Mouse (Mus musculus): ENCODE measurements around the gene Narfl. TPM values are rescaled to one million over a fixed set of nuclear protein-coding genes. Genes with fewer than 3 reads are reported as not detected.
"Not testable (repeated sequence)": the region's sequence is repeated elsewhere in the genome, so short reads cannot be mapped to it uniquely, and the experiment has no call there.

The Narfl gene
- 10 to 100 TPM; 28.8 to 32.8 TPM for total RNA-seq (2021)
- long read RNA-seq, experiment 1, transcript Narfl-201 (11 exons, 2,555 nt): major isoform, 38 of 48 reads
- long read RNA-seq, experiment 1, partial matches to known transcripts: 2 of 48 reads
- long read RNA-seq, experiment 1, other reads (novel, unspliced or antisense): 8 of 48 reads
- long read RNA-seq, experiment 2, transcript Narfl-201 (11 exons, 2,555 nt): major isoform, 44 of 50 reads
- long read RNA-seq, experiment 2, partial matches to known transcripts: 0 of 50 reads
- long read RNA-seq, experiment 2, other reads (novel, unspliced or antisense): 5 of 50 reads

DNA sequence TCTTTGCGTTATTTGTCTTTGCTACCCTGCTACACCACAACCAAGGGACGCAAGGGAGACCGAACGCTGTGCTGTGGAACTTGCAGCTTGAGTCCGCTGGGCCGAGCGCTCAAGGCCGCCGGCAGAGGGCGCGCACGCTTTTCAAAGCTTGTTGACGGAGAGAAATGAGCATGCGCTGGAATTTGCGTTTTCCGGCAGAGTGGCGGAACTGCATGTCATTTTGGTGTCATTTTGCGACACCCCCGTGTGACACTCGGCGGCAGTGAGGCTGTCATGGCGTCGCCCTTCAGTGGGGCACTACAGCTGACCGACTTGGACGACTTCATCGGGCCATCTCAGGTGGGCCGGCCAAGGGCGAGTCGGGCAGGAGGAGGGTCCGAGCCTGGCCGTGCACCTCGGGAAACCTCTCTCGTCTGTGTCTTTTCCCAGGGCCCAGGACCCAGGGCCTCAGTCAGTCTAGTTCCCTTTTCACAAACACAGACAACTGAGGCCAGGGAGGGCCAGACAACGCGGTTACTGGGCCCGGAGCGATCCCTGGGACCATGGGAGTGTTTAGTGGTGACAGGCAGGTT lies at the start of gene Narfl:
TSS of gene Narfl (plus strand) at position 228 of the 572 bp plus-strand sequence.
- intact Hi-C loops (cut with DNase I): loop anchor here (2.0 to 5.0 kb wide), 2 partner anchors 27 to 41 kb away; no protein-coding TSS in a partner anchor
- peak; percentile 98 to 99 for DNase-seq (ENCODE audit: low spot score in 2 of 2)

- intact Hi-C loops (cut with DNase I): no loop called here
- DNase-seq (ENCODE audit: low spot score in 2 of 2): no peak
Measured at GRCm38 (mm10) chr17:25723919-25724318, 49.7 kb upstream of the Narfl start.

DNA sequence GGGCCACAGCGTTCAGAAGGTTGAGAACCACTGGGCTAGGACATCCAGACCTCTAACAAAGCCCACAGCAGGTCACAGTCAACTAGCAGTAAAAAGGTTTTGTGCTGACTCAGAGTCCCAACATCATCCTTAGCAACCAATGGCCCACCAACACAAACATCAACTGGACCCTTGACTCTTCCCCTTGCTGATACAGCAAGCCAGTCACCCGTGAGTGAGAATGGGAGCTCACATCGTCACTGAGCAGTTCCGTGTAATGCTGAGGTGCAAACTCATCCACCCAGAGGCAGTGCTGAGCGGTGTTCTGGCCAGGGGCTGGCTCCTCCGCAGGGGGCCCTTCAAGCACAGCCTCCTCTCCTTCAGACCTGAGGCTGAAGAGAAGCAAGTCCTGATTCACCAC lies 48.3 kb upstream of the Narfl start:
- intact Hi-C loops (cut with DNase I): no loop called here
- no peak for DNase-seq (ENCODE audit: low spot score in 2 of 2)

DNA sequence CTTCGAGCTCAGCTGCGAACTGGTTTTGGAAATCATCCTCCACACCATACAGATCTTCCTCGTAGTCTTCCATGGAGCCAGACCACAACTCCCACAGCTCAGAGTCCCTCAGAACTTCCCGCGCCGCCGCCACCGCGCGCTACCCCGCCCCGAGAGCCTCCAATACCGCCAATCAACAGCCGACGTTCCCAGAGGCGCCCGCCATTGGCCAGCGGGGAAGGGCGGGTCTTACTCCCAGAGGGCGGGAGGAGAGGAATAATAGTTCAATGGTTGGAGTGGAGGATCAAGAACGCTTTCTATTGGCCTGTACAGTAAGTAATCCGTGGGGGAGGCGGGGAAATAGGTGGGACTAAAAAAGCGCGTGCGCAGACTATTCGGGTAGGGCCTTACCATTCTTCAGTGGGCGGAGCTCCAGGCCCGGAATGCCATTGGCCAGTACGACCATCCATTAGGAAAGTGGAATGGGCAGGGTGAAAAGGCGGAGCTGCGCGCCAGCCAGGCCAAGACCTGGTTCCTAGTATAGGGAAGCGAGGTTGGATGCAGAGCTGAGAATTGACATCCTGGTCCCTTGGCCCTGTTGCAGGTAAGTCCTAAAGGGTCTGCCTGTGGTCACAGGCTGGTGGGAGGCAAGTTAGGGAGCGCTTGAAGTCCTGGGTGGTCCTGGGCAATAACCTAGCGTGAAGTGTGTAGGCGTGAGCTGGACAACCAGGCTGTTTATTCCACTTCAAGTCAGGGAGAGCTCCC lies 46.1 kb upstream of the Narfl start, which contains the start of the genes Chtf18 and Rpusd1:
TSS of gene Chtf18 (minus strand) at position 155 of the 744 bp plus-strand sequence.
TSS of gene Rpusd1 (plus strand) at position 406 of the 744 bp plus-strand sequence.
- peak; percentile 99 to 100 for DNase-seq (ENCODE audit: low spot score in 2 of 2)
- intact Hi-C loops (cut with DNase I): no loop called here

DNA sequence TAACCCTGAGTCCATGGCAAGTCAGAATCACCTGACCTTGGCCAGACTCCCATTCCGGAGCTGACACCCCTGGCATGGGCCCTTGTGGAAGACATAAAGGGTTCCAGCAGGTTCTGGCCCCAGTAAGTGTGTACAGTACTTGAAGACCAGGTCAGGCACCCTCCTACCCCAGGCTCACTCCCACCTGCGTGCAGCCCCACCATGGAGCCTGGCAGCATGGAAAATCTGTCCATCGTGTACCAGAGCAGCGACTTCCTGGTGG lies 45.6 kb upstream of the Narfl start:
- intact Hi-C loops (cut with DNase I): no loop called here
- no peak for DNase-seq (ENCODE audit: low spot score in 2 of 2)

DNA sequence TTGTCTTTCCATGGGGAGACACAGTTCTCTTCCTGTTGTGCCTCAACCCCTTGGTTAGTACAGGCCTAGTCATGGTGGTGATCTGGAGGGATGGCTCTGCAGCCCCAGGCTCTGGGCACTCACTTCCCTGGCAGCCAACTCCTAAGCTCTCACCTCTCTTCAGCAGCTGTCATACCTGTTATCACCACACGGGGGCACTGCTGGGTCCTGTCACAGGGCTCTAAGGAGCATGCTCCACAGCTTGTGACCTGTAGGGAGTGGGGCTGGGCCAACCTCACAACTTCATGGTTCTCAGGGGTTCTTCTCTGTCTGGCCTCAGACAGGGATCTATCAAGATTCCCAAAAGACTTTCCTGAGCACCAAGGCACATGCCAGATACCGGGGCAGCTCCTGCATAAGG lies 41.5 kb upstream of the Narfl start:
- peak; percentile 88 to 92 for DNase-seq (ENCODE audit: low spot score in 2 of 2)

DNA sequence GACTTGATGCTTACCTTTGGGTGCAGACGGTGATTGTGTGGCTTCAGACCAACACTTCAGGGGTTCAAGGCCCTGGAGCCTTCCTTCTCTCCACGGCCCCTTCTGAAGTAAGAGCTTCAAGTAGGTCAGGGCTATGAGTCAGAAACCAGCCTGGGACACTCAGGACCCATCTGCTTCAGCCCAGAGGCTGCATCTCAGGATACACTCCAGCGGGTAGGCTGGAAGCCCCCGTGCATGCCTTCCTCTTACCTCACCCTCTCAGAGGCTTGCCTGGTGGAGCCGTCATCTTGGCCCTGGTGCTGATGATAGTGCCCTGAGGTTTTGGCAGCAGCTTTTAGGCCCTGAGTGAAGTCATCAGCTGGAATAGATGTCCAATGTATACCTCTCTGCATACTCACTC lies 38.3 kb upstream of the Narfl start:
- no peak for DNase-seq (ENCODE audit: low spot score in 2 of 2)
- intact Hi-C loops (cut with DNase I): no loop called here

More for the DNA sequence above, 41.5 kb upstream of the Narfl start:
- intact Hi-C loops (cut with DNase I): loop anchor here (2.0 to 5.0 kb wide), 2 partner anchors 40 to 69 kb away; partner anchors contain the start of gene Narfl

DNA sequence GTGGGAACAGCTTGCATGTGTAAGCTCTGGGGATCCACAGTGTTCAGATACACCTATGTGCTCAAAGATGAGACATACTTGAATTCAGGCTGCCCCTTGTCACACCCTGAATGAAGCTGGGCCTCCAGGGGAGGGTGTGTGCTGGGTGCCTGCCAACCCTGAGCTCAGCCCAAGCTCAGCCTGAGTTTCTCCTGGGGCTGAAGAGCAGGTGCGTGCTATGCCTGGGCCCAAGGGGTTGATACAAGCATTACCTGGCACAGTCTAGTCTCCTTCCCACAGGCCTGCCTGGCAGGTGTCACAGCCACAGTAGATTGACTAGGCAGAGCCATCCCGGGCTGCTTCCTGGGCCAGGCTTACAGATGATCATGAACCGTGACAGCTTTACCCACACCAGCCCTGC lies 37.8 kb upstream of the Narfl start, which contains the start of gene Mslnl:
TSS of gene Mslnl (plus strand) at position 298 of the 400 bp plus-strand sequence.
- DNase-seq (ENCODE audit: low spot score in 2 of 2): no peak
- intact Hi-C loops (cut with DNase I): no loop called here

DNA sequence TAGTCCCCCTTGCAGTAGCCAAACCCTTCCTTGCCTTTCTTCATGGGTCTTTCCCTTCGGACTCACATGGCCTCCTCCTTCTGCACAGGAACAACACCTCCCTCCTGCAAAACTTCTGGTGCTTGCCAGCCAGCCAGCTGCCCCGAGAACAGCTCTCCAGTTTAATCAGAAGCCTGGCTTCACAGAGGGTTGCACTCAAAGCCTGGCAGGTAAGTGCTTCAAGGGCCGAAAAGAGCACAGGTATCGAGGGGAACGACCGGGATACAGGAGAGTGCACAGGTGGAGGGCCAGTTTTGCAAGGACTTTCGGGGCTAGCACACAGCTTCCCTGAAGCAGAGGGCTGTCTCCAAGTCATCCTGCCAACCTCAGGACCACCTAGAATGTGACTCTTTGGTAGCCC lies 34.7 kb upstream of the Narfl start:
- DNase-seq (ENCODE audit: low spot score in 2 of 2): no peak
- intact Hi-C loops (cut with DNase I): no loop called here

DNA sequence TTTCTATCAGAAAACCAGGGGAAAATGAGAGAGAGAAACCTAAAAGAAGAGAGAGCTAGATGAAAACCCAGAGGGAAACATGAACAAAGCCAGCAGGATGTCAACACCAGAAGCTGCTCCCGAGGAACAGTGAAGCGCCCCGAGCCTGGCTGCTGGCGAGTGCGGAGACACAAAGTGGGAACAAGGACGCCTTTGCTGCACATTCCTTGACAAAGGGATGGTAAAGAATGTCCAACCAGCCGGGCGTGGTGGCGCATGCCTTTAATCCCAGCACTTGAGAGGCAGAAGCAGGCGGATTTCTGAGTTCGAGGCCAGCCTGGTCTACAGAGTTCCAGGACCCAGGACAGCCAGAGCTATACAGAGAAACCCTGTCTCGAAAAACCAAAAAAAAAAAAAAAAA lies 32.1 kb upstream of the Narfl start:
- intact Hi-C loops (cut with DNase I); DNase-seq (ENCODE audit: low spot score in 2 of 2): not testable (repeated sequence)

- DNase-seq (ENCODE audit: low spot score in 2 of 2): no peak
- intact Hi-C loops (cut with DNase I): no loop called here
Measured at GRCm38 (mm10) chr17:25743831-25744230, 29.7 kb upstream of the Narfl start.

GRCm38 (mm10) chr17:25744311-25744710 lies 29.3 kb upstream of the Narfl start:
- DNase-seq (ENCODE audit: low spot score in 2 of 2): no peak
- intact Hi-C loops (cut with DNase I): no loop called here

DNA sequence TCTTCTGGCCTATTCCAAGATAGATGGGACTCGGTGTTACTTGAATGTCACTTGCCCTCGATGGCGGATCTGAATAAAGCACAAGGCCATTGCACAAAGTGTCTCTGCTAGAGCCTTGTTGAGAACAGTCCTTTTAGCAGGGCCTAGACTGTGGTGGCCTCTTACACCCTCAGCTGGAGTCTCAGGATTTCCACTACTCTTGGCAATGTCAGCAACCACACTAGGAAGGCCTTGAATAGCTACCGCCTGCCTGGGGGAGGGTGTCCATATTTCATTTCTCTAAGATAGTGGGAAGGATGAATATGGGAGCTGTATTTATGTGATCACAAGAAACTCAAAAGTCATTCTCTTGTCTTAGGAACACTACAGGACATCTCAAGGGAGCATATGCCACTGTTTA lies 25.3 kb upstream of the Narfl start:
- intact Hi-C loops (cut with DNase I): no loop called here
- DNase-seq (ENCODE audit: low spot score in 2 of 2): no peak

- DNase-seq (ENCODE audit: low spot score in 2 of 2): no peak
- intact Hi-C loops (cut with DNase I): no loop called here
Measured at GRCm38 (mm10) chr17:25749314-25749713, 24.3 kb upstream of the Narfl start.

GRCm38 (mm10) chr17:25751446-25751845 lies 22.1 kb upstream of the Narfl start:
- peak in 1 of 2 experiments; percentile 41 for DNase-seq (ENCODE audit: low spot score in 2 of 2)
- intact Hi-C loops (cut with DNase I): no loop called here

- DNase-seq (ENCODE audit: low spot score in 2 of 2): no peak
- intact Hi-C loops (cut with DNase I): no loop called here
Measured at GRCm38 (mm10) chr17:25754241-25754640, 19.3 kb upstream of the Narfl start, which contains the start of gene Msln. Gene Msln, minus strand, starts transcription at chr17:25754378.

GRCm38 (mm10) chr17:25755086-25755485 lies 18.5 kb upstream of the Narfl start:
- intact Hi-C loops (cut with DNase I): no loop called here
- DNase-seq (ENCODE audit: low spot score in 2 of 2): no peak

DNA sequence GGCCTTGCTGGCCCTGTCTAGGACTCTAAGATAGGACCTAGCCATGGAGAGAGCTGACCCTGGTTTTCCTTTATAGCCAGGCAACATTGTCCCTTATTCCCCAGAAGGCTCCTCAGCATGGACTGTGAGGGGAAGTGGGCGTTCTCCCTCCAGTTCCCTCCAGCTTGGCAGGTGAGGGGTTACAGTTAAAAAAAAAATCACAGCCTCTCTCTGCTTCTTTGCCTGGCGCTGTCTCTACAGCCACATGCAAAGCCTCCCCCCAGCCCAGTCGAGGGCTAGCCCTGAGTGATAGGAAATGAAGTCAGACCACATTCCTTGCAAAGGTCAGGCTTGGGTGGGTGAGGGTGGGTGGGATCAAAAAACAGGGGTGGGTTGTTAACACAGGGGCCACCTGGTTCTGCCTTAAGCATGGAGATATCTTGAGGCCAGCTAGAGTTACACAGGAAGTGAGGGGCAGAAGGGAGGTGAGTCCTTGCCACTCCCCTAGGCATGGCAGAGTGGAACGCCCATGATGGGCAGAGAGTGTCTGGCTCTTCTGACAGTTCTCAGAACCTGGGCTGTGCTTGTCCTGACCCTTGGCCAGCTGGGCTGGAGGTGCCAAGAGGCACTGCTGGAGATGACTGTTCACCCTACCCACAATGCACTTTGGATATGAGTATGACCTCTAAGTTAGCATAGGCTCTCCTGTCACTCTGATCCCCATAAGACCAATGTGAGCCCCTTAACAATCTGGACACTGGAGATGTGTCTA lies 17.8 kb upstream of the Narfl start:
- DNase-seq (ENCODE audit: low spot score in 2 of 2): no peak
- intact Hi-C loops (cut with DNase I): no loop called here

DNA sequence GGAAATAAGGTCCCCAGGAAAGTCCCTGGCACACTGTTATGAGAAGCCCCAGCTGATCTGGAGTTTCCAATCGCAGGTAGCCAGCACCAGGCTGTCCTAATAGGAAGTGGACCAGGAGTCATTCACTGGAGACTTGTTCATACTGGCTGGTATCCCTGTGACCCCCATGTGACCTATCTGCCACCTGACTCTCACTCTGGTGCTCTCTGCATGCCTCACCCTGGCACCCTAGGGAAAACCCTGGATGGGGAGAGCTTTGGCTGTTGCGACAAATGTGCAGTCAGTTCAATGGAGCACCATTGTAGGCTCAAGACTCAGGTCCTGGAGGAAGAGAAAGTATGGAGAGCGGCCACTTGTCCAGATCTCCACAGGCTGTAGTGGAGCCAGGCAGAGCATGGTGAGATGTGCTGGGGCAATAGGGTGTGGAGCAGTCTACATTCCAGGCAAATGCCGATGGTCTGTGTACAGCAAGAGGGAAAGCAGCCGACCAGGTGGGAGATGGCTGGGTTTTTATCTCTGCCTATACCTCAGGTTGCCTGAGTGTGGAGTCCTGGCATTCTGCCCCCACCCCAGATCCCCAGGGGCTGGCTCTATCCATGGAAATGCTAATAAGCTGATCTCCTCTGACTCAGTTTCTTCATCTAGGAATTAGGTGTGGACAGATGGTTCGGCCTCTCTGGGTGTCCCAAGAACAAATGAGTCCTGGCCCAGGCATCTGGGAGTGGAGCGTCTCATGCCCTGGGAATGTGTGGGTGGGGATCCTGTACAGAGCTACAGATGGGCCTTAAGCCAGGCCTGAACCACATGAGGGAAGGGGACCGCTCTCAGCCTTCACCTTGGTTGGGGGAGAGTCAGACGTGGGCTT lies 17.0 kb upstream of the Narfl start:
- intact Hi-C loops (cut with DNase I): no loop called here

More for the DNA sequence above, 17.0 kb upstream of the Narfl start:
- no peak for DNase-seq (ENCODE audit: low spot score in 2 of 2)
